Mouse (Mus musculus) midbrain, embryonic 10.5 days (tissue): Measurements from ENCODE around the gene Cdon. TPM values are rescaled to one million over a fixed set of nuclear protein-coding genes. Genes with fewer than 3 reads are reported as not detected.

Experiments
- DNase-seq: peaks from one replicate; pipeline ENCODE4 v3.0.0-alpha.2; 2017; ENCODE audit warnings: low spot score
- H3K27ac ChIP-seq: fragments of 300-500 bp; sonication (generic); replicated peaks from 2 replicates; pipeline ENCODE4 v1.5.1; 2016; ENCODE audit warnings: mild to moderate bottlenecking
- H3K27me3 ChIP-seq: fragments of 300-500 bp; sonication (generic); 2 replicates; pipeline ENCODE4 v1.6.1; 2016; ENCODE audit warnings: low read depth, mild to moderate bottlenecking; ENCODE audit not compliant: poor library complexity, severe bottlenecking
- H3K36me3 ChIP-seq: fragments of 300-500 bp; sonication (generic); 2 replicates; pipeline ENCODE4 v1.6.1; 2016; ENCODE audit warnings: mild to moderate bottlenecking, moderate library complexity
- H3K4me1 ChIP-seq: fragments of 300-500 bp; sonication (generic); 2 replicates; pipeline ENCODE4 v1.6.1; 2016
- H3K4me3 ChIP-seq: fragments of 300-500 bp; sonication (generic); 2 replicates; pipeline ENCODE4 v1.5.1; 2016; ENCODE audit warnings: mild to moderate bottlenecking, moderate library complexity
- H3K9me3 ChIP-seq: fragments of 300-500 bp; sonication (generic); replicated peaks from 2 replicates; pipeline ENCODE4 v1.6.1; 2016; ENCODE audit warnings: mild to moderate bottlenecking
- WGBS: fragments of 180-500 bp; shearing (Covaris S2); methylation state at CpG from one replicate; pipeline ENCODE4 v1.1.7; 2016; 5-methylcytosine and 5-hydroxymethylcytosine counted together
- polyA plus RNA-seq: library from polyadenylated mRNA; unstranded; fragments of >200 nt; fragmentation: Nextera tagmentation; extraction: Ambion mirVana; gene quantifications from 2 replicates; pipeline ENCODE4 v1.2.1, GENCODE M21; 2016

Gene Cdon
- polyA plus RNA-seq, 1 experiment from 2014 or later = 10.5 TPM

DNA sequence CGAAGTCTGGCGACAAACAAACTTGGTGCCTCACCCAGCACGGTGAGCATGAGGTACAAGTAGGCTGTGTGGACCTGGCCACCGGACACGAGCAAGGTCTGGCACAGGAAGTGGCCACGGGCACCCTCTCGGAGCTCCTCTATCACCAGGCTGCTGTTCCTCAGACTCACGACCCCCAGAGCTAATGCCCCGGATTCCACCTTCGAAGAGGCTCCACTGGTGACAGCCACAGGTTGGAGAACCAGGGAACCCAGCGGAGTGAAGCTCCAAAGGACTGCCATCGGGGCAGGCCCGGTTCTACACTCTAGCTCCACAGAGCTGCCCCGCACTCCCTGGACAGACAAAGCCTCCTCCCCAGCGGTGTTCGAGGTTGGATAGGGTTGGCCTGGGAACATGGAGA lies 95.8 kb downstream of the Cdon start:
- WGBS = 92% methylated on average over 16 of the region's 16 CpGs
- no peak for DNase-seq

DNA sequence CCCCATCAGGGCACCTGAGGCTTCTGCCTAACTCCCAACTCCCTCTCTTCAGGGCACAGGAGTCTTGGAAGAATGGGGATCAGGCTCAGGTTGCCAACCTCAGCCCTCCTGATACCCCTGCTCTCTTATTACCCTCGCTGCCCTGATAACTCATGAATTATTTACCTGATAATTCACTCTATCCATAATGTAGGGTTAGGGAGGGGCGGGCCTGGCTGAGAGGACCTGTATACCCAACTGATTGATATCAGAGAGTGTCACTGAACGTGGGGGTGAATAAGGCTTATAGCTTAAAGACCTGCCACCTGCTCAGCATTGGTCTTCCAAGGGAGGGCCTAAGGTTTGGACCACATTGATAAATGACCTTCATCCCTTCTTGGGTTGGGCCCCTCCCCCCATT lies 97.2 kb downstream of the Cdon start, which contains the start of gene Gm1113:
Gm1113 (minus strand) TSS at position 101 of the 400 bp plus-strand sequence.
- Histone ChIP-seq H3K4me3 (no peak within 1 kb of the TSS), H3K4me1 (peaks cover 14% of the 10 kb centered on the region), H3K27me3 (0 out of 2 replicates have a peak, but pooled peaks cover 3% of the 10 kb centered on the region), H3K36me3 (no peaks in the 10 kb centered on the region), H3K27ac (no peak within 1 kb of the TSS), H3K9me3 (no peaks in the 10 kb centered on the region)
- no peak for DNase-seq
- 83% methylated on average over 3 of the region's 3 CpGs for WGBS

More for the DNA sequence above, 95.8 kb downstream of the Cdon start:
- Histone ChIP-seq H3K9me3 (no peaks in the 10 kb centered on the region), H3K27me3 (no peaks in the 10 kb centered on the region), H3K36me3 (no peaks in the 10 kb centered on the region), H3K27ac (no peak overlapping the region), H3K4me3 (no peak overlapping the region), H3K4me1 (peaks cover 5% of the 10 kb centered on the region; the same call in 1 of the 2 replicates)

DNA sequence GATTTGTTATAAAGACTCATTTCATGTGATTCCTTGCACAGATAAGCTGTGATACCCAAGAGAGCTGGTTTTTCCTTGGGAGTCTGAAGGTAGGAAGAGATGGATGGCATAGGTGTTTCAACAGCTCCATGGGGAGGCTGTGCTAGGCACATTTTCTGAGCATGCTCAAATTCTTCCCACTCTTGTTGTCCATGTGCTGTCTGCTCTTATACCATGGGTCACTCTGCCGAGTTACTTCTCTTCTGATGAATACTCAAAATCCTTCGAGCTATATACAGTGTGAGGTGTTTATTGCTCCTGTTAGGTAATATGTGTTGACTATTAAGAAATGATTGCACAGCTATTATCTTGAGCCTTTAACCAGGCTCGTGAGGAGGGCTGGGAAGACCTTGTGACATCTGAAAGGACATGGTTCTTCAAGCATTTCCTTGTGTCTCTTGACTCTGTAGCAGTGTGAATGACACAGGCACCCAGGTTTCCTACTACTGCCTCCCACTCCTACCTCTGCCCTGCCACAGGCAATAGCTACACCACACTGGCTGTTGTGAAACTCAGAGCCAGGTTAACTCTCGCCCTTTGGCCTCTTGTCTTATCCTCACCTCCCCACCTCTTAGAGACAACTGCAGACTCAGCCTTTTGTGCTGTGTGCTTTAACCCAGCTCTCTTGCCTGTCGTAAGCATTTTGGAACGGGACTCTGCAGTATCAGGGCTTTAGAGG lies 99.9 kb downstream of the Cdon start:
- no peaks in the 10 kb centered on the region for H3K9me3 ChIP-seq
- 80% methylated on average over 6 of the region's 6 CpGs for WGBS
- no peak for DNase-seq
- no peaks in the 10 kb centered on the region for H3K36me3 ChIP-seq
- H3K4me3 ChIP-seq = no peak overlapping the region
- 0 out of 2 replicates have a peak overlapping the region, but pooled peaks have one; percentile 38 for H3K27ac ChIP-seq
- H3K4me1 ChIP-seq = peaks cover 26% of the 10 kb centered on the region
- 0 out of 2 replicates have a peak, but pooled peaks cover 3% of the 10 kb centered on the region for H3K27me3 ChIP-seq

DNA sequence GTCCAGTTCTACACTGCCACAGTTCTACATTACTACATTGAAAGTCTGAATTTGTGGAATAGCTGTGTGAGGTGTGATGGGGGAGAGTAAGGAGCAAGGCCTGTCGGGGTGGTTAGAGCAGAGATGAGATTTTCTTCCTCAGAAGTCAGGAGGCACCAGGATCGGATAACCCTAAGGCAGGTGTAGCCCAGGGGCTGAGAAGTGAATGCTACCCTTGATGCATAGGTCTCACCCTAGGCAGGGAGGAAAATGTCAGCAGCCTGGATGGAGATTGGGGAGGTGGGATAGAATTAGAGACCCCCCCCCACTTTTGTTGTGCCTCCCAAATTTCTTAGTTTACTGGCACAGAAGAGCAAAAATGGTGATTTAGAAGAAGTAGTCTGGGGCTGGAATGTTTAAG lies 101.3 kb downstream of the Cdon start:
- H3K27ac ChIP-seq = no peak overlapping the region
- WGBS = 86% methylated on average over 2 of the region's 2 CpGs

DNA sequence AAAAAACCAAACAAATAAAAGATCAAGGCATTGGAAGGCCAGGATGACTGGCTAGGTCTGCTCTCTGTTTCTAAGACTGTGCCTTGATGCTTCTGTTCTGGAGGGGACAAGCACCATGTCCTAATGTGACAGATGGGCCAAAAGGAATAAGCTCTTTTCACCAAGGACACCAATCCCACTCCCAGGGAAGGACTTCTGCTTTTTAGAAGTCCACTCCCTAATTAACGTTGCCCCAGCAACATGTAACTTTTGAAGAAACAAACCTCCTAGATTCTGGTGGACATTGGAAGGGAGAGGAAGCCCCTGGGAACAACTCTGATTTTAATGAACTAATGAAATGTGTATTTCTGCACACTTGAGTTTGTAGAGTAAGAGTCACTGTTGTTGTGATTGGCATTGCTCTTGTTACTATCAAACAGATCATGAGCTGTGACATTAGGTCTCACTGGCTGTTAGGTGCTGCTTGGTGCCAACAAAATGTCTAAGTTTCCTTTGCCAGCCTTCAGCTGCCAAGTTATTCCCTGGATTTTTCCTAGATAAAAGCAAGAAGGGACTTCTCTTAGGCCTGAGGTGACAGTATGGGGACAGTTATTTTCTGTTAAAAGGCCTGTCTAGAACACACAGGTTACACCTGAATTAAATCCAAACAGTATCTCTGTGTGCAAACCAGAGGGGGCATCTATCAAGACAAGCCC lies 102.0 kb downstream of the Cdon start:
- H3K27ac ChIP-seq = peak overlapping the region; percentile 61; the same call in 1 of the 2 replicates
- H3K27me3 ChIP-seq = 0 out of 2 replicates have a peak, but pooled peaks cover 3% of the 10 kb centered on the region
- DNase-seq = no peak

More for the DNA sequence above, 101.3 kb downstream of the Cdon start:
- Histone ChIP-seq H3K36me3 (no peaks in the 10 kb centered on the region), H3K4me1 (peaks cover 26% of the 10 kb centered on the region), H3K4me3 (no peak overlapping the region), H3K27me3 (0 out of 2 replicates have a peak, but pooled peaks cover 3% of the 10 kb centered on the region), H3K9me3 (no peaks in the 10 kb centered on the region)
- no peak for DNase-seq

DNA sequence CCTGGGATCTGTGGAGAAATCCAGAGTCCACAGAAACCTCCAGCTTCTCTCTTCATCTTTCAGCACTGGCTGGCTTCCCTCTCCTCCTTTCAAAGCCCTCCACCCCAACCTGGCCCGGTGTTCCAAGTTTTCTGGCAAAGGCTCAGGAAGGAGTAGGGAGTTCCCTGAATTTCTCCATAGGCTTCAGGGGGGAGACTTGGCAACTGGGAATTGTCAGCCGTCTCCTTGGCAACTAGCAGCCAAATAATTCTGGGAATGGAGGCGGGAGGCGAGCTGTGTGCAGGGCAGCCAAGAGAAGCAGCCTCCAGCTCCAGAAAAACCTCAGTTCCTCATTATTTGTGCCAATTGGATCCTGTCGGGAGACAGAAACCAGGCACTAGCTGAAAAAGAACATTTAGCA lies 102.6 kb downstream of the Cdon start:
- 24% methylated on average over 5 of the region's 5 CpGs for WGBS
- DNase-seq = peak; percentile 31

More for the DNA sequence above, 102.0 kb downstream of the Cdon start:
- Histone ChIP-seq H3K4me3 (no peak overlapping the region), H3K36me3 (no peaks in the 10 kb centered on the region), H3K9me3 (no peaks in the 10 kb centered on the region), H3K4me1 (peaks cover 26% of the 10 kb centered on the region)
- WGBS = 78% methylated on average over 1 of the region's 1 CpGs

DNA sequence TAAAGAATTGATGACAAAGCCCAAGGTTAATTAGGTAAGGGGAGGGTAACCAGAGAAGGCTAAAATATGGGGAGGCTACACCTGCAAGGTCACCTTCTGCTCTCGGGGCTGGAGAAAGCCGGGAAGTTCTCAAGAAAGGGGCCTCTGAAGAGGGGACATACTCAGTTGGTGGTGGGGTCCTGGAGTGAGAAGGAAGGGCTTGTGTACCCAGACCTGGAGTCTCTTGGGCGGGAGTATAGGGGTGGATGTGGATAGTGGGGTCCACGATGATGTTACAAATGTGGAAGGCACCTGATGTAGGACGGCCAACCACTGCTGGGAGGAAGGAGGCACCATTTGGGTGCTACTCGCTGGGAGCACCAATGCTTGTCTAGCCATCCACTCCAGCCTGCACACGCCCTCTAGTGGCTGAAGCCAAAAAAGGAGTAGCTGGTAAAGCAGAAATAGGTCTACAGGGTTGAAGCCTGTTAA lies 103.0 kb downstream of the Cdon start:
- Histone ChIP-seq H3K27ac (peak overlapping the region; percentile 61; the same call in 1 of the 2 replicates), H3K36me3 (no peaks in the 10 kb centered on the region), H3K4me1 (peaks cover 26% of the 10 kb centered on the region), H3K9me3 (no peaks in the 10 kb centered on the region), H3K27me3 (0 out of 2 replicates have a peak, but pooled peaks cover 3% of the 10 kb centered on the region), H3K4me3 (no peak overlapping the region)
- peak; percentile 65 for DNase-seq
- WGBS = 28% methylated on average over 7 of the region's 7 CpGs

More for the DNA sequence above, 102.6 kb downstream of the Cdon start:
- Histone ChIP-seq H3K36me3 (no peaks in the 10 kb centered on the region), H3K27me3 (0 out of 2 replicates have a peak, but pooled peaks cover 3% of the 10 kb centered on the region), H3K4me1 (peaks cover 26% of the 10 kb centered on the region), H3K27ac (peak overlapping the region; percentile 61; the same call in 1 of the 2 replicates), H3K4me3 (no peak overlapping the region), H3K9me3 (no peaks in the 10 kb centered on the region)

DNA sequence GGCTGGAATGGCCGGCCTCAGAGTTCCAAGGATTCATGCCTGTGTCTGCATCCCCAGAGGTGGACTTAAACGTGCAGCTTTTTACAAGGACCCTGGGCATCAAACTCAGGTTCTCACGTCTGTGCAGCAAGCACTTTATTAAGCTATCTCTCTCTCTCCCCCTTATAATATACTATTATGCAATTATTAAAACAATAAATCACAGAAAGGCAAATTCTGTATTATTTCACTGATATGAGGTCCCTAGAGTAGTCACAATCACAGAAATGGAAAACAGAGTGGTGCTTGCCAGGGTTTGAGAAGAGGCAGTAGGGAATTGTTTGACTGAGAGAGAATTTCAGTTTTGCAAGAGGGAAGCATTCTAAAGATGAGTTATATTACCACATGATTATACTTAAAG lies 108.2 kb downstream of the Cdon start:
- H3K27ac ChIP-seq = no peak overlapping the region
- no peak for DNase-seq
- no peaks in the 10 kb centered on the region for H3K27me3 ChIP-seq
- no peaks in the 10 kb centered on the region for H3K36me3 ChIP-seq
- no peak overlapping the region for H3K4me3 ChIP-seq
- peaks cover 6% of the 10 kb centered on the region for H3K4me1 ChIP-seq
- WGBS = 74% methylated on average over 3 of the region's 3 CpGs
- H3K9me3 ChIP-seq = no peaks in the 10 kb centered on the region

DNA sequence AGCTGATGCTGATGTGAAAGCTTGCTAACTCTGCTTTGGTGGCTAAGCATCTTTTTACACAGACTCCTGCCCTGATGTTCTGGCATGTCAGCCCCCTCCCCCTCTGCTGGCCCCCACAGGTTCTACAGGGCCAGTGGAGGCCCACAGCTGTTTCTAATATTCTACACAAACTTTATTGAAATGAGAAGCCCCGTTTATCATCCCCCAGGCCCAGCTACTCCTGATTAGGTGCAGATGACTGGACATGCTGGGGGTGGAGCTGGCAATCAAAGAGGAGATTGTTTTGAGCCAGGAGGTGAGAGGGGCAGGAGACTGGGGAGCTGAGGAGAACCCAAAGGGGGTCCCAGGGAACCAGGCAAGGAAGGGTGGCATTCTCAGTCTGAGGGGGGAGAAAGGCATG lies 108.9 kb downstream of the Cdon start:
- H3K4me3 ChIP-seq = no peak overlapping the region
- peak; percentile 31 for DNase-seq
- no peaks in the 10 kb centered on the region for H3K9me3 ChIP-seq
- 0 out of 2 replicates have a peak, but pooled peaks cover 3% of the 10 kb centered on the region for H3K4me1 ChIP-seq
- no peak overlapping the region for H3K27ac ChIP-seq
- no peaks in the 10 kb centered on the region for H3K36me3 ChIP-seq
- 34% methylated on average over 1 of the region's 1 CpGs for WGBS
- H3K27me3 ChIP-seq = no peaks in the 10 kb centered on the region

DNA sequence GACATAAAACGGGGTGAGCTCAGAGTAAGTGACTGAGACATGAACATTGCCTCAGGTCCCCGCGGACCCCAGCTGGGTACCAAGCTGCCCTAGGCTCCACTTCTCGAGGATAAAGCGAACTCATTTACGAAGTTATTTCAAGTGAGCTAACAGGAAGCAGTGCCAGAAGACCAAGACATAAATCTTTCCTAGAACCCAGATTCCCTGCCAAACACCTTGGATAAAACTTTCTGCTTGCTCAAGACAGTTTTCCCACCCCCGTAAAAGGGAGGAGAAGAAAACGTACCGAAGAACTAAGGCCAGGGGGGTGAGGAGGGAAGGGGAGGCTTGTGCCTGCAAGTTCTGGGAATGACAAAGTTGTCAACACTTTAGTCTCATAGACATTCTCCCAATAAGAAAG lies 112.3 kb downstream of the Cdon start:
- Histone ChIP-seq H3K4me3 (no peak overlapping the region), H3K4me1 (peaks cover 10% of the 10 kb centered on the region; the same call in 1 of the 2 replicates), H3K9me3 (no peaks in the 10 kb centered on the region), H3K27ac (no peak overlapping the region), H3K36me3 (no peaks in the 10 kb centered on the region), H3K27me3 (no peaks in the 10 kb centered on the region; the same call in 1 of the 2 replicates)
- whole genome bisulfite sequencing = 85% methylated on average over 9 of the region's 9 CpGs
- DNase-seq = no peak

DNA sequence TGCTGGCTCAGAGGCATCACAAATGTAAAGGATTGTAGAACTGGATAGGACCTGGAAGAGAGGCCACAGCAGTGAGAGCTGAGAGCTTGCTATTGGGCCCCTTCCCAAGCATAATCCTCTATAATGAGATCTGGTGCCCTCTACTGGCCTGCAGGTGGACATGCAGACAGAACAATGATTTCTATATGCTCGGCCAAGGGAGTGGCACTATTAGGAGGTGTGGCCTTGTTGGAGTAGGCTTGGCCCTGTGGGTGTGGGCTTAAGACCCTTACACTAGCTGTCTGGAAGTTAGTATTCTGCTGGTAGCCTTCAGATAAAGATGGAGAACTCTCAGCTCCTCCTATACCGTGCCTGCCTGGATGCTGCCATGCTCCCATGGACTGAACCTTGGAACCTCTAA lies 114.2 kb downstream of the Cdon start:
- Histone ChIP-seq H3K27me3 (no peaks in the 10 kb centered on the region; the same call in 1 of the 2 replicates), H3K27ac (no peak overlapping the region), H3K36me3 (no peaks in the 10 kb centered on the region), H3K4me1 (peaks cover 18% of the 10 kb centered on the region; the same call in 1 of the 2 replicates), H3K4me3 (no peak overlapping the region), H3K9me3 (no peaks in the 10 kb centered on the region)
- peak; percentile 70 for DNase-seq
- 1% methylated on average over 2 of the region's 2 CpGs for WGBS

DNA sequence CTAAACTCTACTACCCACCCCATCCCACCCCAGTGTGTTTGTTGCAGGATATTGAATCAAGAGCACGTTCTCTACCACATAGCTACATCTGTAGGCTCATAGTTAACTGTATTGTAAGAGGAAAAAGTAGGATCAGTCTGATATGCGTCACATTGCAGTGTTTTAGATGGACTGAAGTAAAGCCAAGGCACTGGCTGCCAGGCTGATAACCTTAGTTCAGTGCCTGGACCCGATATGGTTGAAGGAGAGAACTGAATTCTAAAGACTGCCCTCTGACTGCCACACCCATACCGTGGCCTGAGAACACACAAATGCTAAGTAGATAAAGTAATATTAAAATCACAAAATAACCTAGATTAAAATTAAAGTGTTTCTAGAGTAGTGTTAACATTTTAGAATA lies 114.9 kb downstream of the Cdon start:
- DNase-seq = no peak

More for the DNA sequence above, 114.9 kb downstream of the Cdon start:
- H3K9me3 ChIP-seq = no peaks in the 10 kb centered on the region
- no peaks in the 10 kb centered on the region for H3K36me3 ChIP-seq
- peaks cover 18% of the 10 kb centered on the region; the same call in 1 of the 2 replicates for H3K4me1 ChIP-seq
- WGBS = 82% methylated on average over 4 of the region's 4 CpGs
- H3K4me3 ChIP-seq = no peak overlapping the region
- no peaks in the 10 kb centered on the region; the same call in 1 of the 2 replicates for H3K27me3 ChIP-seq
- H3K27ac ChIP-seq = no peak overlapping the region
